Comparison of ENCODE assay signal across 8 mouse cellular contexts in the genomic region with DNA sequence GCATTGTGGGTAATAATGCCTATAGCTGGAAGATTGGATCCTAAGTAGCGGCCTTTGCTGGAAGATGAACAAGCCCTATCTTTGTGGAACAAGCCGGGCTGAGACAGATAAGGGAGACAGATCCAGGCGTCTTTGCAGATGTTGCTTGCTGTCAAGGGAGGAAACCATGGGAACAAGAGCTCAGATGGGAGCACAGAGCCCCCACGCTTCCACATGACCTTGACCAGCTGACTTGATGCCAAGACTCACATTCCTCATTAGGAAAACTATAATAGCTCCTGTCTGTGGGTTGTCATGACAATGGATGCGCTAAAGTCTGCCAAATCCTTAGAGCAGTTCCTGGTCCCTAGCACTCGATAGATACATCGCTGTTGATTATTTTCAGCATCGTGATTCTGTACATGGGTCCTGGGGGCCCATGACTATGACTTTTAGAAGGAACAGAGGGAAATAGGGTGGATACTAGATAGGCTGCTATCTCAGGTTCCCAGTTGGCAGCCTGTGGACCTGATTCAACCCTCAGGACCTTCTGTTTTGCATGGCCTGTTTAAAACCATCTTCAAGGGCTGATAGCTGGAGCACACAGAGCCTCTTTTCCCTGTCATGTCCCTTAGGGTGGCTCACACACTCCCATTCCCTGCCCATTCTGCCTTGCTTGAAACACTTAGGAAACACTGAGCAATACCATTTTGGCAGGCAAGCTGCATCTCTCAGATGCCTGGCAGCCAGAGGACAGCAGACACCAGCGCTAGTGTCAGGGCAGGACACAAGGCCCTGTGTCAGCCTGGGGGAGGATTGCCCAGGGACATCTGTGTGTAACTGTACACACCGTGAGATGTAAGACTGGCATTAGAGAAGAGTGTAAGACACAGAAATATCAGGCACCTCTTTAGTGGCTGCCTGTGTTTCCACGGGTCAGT. TPM values are rescaled to one million over a fixed set of nuclear protein-coding genes. Genes with fewer than 3 reads are reported as not detected.
DNase-seq lines count a peak whose midpoint lies in the region; ATAC-seq lines count a peak whose summit lies in the region.

No protein-coding gene starts in this region.

- intact Hi-C loops in heart, postnatal 25 days (cut with DNase I) = no loop called here

- ATAC-seq in megakaryocyte progenitor cell, adult 5-6 weeks (replicated peaks; ENCODE audit: poor library complexity) = peak; percentile 55
- ATAC-seq in CD4-positive, CD25-positive, alpha-beta regulatory T cell, adult 4 months = no peak

- peak; percentile 34 to 40 for DNase-seq in heart, adult 18-20 months
- no peak for DNase-seq in heart, postnatal 25 days (ENCODE audit: low spot score)
- peak; percentile 84 for DNase-seq in Muller cell, postnatal 12 days (ENCODE audit: inconsistent ontology term)
- DNase-seq in frontal cortex, postnatal 36 days (ENCODE audit: low spot score in 2 of 2) = peak; percentile 39 to 54
- no peak for DNase-seq in spleen, adult 12 weeks (ENCODE audit: low spot score)
- DNase-seq in embryo, embryonic 10 days (ENCODE audit: low spot score) = no peak

RNA-seq across cellular contexts. Expression of a gene that starts 11.9 kb away (rescaled TPM):
- total RNA-seq in heart, adult 18-20 months (2021) = 1 to 10 TPM; 1.7 to 2.0 TPM
- total RNA-seq in heart, postnatal 25 days (2021) = 1 to 10 TPM; 2.1 to 2.7 TPM
- total RNA-seq in megakaryocyte progenitor cell, adult 5-6 weeks (2015) = 2.6 and 3.9 TPM in 2 replicates
- total RNA-seq in megakaryocyte progenitor cell, adult 5-6 weeks (2017) = 3.4 and 4.8 TPM in 2 replicates
- 10 to 100 TPM in 1 of 2 experiments, 1 to 10 TPM in 1; 5.4 to 14.9 TPM for polyA plus RNA-seq in CD4-positive, CD25-positive, alpha-beta regulatory T cell, adult 4 months (2017; shearing (Covaris generic))

RNA-seq across cellular contexts. Expression of a gene that starts 12.8 kb away (rescaled TPM):
- under 1 TPM; 0.51 to 0.79 TPM for total RNA-seq in heart, adult 18-20 months (2021)
- under 1 TPM; 0.36 to 0.94 TPM for total RNA-seq in heart, postnatal 25 days (2021)
- total RNA-seq in megakaryocyte progenitor cell, adult 5-6 weeks (2015) = 0.07 TPM in 1 of 2 replicates, not detected in the other
- 0.33 TPM in 1 of 2 replicates, not detected in the other for total RNA-seq in megakaryocyte progenitor cell, adult 5-6 weeks (2017)
- polyA plus RNA-seq in CD4-positive, CD25-positive, alpha-beta regulatory T cell, adult 4 months (2017; shearing (Covaris generic)) = 1 to 10 TPM in 1 of 2 experiments, under 1 TPM in 1; 0.96 to 1.8 TPM

RNA-seq across cellular contexts. Expression of a gene that starts 23.9 kb away (rescaled TPM):
- total RNA-seq in heart, adult 18-20 months (2021) = 10 to 100 TPM; 11.8 to 14.1 TPM
- total RNA-seq in heart, postnatal 25 days (2021) = 10 to 100 TPM; 10.3 to 12.5 TPM
- total RNA-seq in megakaryocyte progenitor cell, adult 5-6 weeks (2015) = 62.3 and 65.5 TPM in 2 replicates
- total RNA-seq in megakaryocyte progenitor cell, adult 5-6 weeks (2017) = 56.2 and 68.4 TPM in 2 replicates
- polyA plus RNA-seq in CD4-positive, CD25-positive, alpha-beta regulatory T cell, adult 4 months (2017; shearing (Covaris generic)) = 10 to 100 TPM; 64.3 to 66.9 TPM

RNA-seq across cellular contexts. Expression of a gene that starts 51.9 kb away (rescaled TPM):
- total RNA-seq in heart, adult 18-20 months (2021) = 1 to 10 TPM; 1.5 to 2.1 TPM
- 1 to 10 TPM; 1.9 to 2.0 TPM for total RNA-seq in heart, postnatal 25 days (2021)
- total RNA-seq in megakaryocyte progenitor cell, adult 5-6 weeks (2015) = 27.5 and 35.0 TPM in 2 replicates
- 18.9 and 23.6 TPM in 2 replicates for total RNA-seq in megakaryocyte progenitor cell, adult 5-6 weeks (2017)
- polyA plus RNA-seq in CD4-positive, CD25-positive, alpha-beta regulatory T cell, adult 4 months (2017; shearing (Covaris generic)) = 1 to 10 TPM in 1 of 2 experiments, under 1 TPM in 1; 0.24 to 1.1 TPM

Comparison
In these comparisons a context has a peak if more than half of its experiments do, and no peak if none do; other contexts are left out.
1. DNase-seq: peak in heart, adult 18-20 months (2 of 2), Muller cell, postnatal 12 days (single experiment) and frontal cortex, postnatal 36 days (2 of 2); none in heart, postnatal 25 days (single experiment), spleen, adult 12 weeks (single experiment) and embryo, embryonic 10 days (single experiment).